Mouse (Mus musculus) neural tube, embryonic 14.5 days (tissue): ENCODE results near the gene Elf5. TPM values are rescaled to one million over a fixed set of nuclear protein-coding genes. Genes with fewer than 3 reads are reported as not detected.

ENCODE experiments used
- ATAC-seq: fragments of 200-750 bp; cut with Nextera tagmentation; 2 replicates; pipeline ENCODE4 v1.8.0; 2017; ENCODE audit warnings: low read depth, mild to moderate bottlenecking, moderate TSS enrichment, moderate library complexity
- H3K27ac ChIP-seq: fragments of 300-500 bp; sonication (generic); 2 replicates; pipeline ENCODE4 v1.5.1; 2014; ENCODE audit warnings: low read depth, mild to moderate bottlenecking, control low read depth, low read length, moderate library complexity, mixed read lengths
- H3K27me3 ChIP-seq: fragments of 300-500 bp; sonication (generic); 2 replicates; pipeline ENCODE4 v1.6.1; 2014; ENCODE audit warnings: low read length; ENCODE audit not compliant: control insufficient read depth, insufficient read depth
- H3K36me3 ChIP-seq: fragments of 300-500 bp; sonication (generic); 2 replicates; pipeline ENCODE4 v1.6.1; 2014; ENCODE audit warnings: low read length, mixed read lengths; ENCODE audit not compliant: control insufficient read depth, insufficient read depth
- H3K4me1 ChIP-seq: fragments of 300-500 bp; sonication (generic); 2 replicates; pipeline ENCODE4 v1.6.1; 2014; ENCODE audit warnings: low read length; ENCODE audit not compliant: control insufficient read depth, insufficient read depth
- H3K4me2 ChIP-seq: fragments of 300-500 bp; sonication (generic); 2 replicates; pipeline ENCODE4 v1.6.1; 2014; ENCODE audit warnings: mild to moderate bottlenecking, low read depth, low read length, control low read depth
- H3K4me3 ChIP-seq: fragments of 300-500 bp; sonication (generic); 2 replicates; pipeline ENCODE4 v1.5.1; 2014; ENCODE audit warnings: low read depth, low read length, control low read depth, mixed read lengths
- H3K9ac ChIP-seq: fragments of 300-500 bp; sonication (generic); replicated peaks from 2 replicates; pipeline ENCODE4 v1.6.1; 2014; ENCODE audit warnings: low read depth, mild to moderate bottlenecking, control low read depth, low read length, mixed read lengths
- H3K9me3 ChIP-seq: fragments of 300-500 bp; sonication (generic); 2 replicates; pipeline ENCODE4 v1.6.1; 2016; ENCODE audit warnings: low read length; ENCODE audit not compliant: control insufficient read depth
- WGBS: fragments of 180-500 bp; shearing (Covaris S2); extraction: QIAGEN DNeasy Blood & Tissue Kit; methylation state at CpG from one replicate; pipeline ENCODE4 v1.1.7; 2014; 5-methylcytosine and 5-hydroxymethylcytosine counted together
- polyA plus RNA-seq: library from polyadenylated mRNA; unstranded; fragments of >200 nt; fragmentation: Nextera tagmentation; extraction: Ambion mirVana; gene quantifications from 2 replicates; pipeline ENCODE4 v1.2.1, GENCODE M21; 2014

Elf5 gene
- polyA plus RNA-seq, 1 experiment from 2014 or later, result not detected

DNA sequence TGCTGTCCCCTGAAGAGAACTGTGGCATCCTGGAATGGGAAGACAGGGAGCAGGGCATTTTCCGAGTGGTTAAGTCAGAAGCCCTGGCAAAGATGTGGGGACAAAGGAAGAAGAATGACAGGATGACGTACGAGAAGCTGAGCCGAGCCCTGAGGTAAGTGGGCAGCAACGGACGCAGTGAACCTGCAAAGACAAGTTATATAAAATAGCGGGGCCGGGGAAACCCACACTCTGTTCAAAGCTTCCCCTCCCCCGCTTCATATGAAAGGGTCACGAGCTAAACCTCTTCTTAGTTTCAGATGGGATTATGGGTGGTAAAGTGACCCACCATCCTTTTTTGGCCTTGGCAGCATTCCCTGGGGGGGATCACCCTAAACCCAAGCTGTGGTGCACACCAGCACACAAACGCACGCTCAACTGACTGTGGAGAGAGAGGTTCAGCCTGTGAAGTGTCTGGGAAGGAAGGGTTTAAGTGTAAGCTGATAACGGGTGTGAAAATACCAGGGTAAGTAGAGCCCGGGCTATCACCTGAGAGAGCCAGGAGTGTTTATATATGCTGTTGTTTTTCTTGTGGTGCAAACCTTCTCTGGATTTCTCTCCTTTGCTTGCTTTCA lies 37.6 kb downstream of the Elf5 start:
- no peaks in the 10 kb centered on the region for H3K4me1 ChIP-seq
- 61% methylated on average over 14 of the region's 14 CpGs for WGBS
- no peak for ATAC-seq
- no peak overlapping the region for H3K9ac ChIP-seq
- H3K36me3 ChIP-seq, result 0 out of 2 replicates have a peak, but pooled peaks cover 4% of the 10 kb centered on the region
- no peak overlapping the region for H3K4me2 ChIP-seq
- H3K4me3 ChIP-seq, result no peak overlapping the region
- H3K27ac ChIP-seq, result no peak overlapping the region
- no peaks in the 10 kb centered on the region for H3K27me3 ChIP-seq
- H3K9me3 ChIP-seq, result no peaks in the 10 kb centered on the region

- ATAC-seq, result no peak
- Histone ChIP-seq H3K36me3 (peaks cover 9% of the 10 kb centered on the region; the same call in 1 of the 2 replicates), H3K4me2 (no peak overlapping the region), H3K4me1 (no peaks in the 10 kb centered on the region), H3K27ac (no peak overlapping the region), H3K4me3 (no peak overlapping the region), H3K27me3 (no peaks in the 10 kb centered on the region), H3K9me3 (no peaks in the 10 kb centered on the region), H3K9ac (no peak overlapping the region)
- WGBS, result 93% methylated on average over 7 of the region's 7 CpGs
Observed at GRCm38 (mm10) chr2:103449813-103450212, 38.3 kb downstream of the Elf5 start.

DNA sequence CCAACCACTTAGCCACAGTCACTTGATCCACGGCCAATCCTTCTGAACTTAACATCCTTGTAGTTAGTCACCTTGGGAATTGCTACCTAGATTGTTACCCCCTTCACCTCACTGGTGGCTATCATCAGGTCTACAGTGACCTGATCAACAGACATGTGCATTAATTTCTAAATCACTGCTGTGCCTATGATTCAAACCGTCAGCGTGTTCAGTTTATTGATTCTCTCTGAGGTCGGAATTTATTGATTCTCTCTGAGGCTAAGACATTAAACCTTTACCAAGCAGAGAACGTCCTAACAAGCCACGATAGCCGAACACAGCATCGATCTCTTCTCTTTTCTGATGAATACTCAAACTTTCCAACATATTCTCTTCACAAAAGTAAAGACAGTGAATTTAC lies 38.8 kb downstream of the Elf5 start:
- no peak for ATAC-seq
- WGBS, result 86% methylated on average over 8 of the region's 8 CpGs
- Histone ChIP-seq H3K27ac (no peak overlapping the region), H3K36me3 (peaks cover 13% of the 10 kb centered on the region; the same call in 1 of the 2 replicates), H3K4me3 (no peak overlapping the region), H3K9ac (no peak overlapping the region), H3K27me3 (no peaks in the 10 kb centered on the region), H3K4me1 (no peaks in the 10 kb centered on the region), H3K9me3 (no peaks in the 10 kb centered on the region), H3K4me2 (no peak overlapping the region)

- WGBS, result 89% methylated on average over 5 of the region's 5 CpGs
Observed at GRCm38 (mm10) chr2:103452550-103452949, 41.1 kb downstream of the Elf5 start.

GRCm38 (mm10) chr2:103455748-103456147 lies 44.3 kb downstream of the Elf5 start:
- Histone ChIP-seq H3K9me3 (no peaks in the 10 kb centered on the region), H3K27ac (no peak overlapping the region), H3K36me3 (peaks cover 28% of the 10 kb centered on the region), H3K9ac (no peak overlapping the region), H3K4me3 (no peak overlapping the region), H3K27me3 (no peaks in the 10 kb centered on the region), H3K4me1 (no peaks in the 10 kb centered on the region), H3K4me2 (no peak overlapping the region)
- no peak for ATAC-seq
- 97% methylated on average over 7 of the region's 7 CpGs for WGBS

More at GRCm38 (mm10) chr2:103452550-103452949, 41.1 kb downstream of the Elf5 start:
- H3K27me3 ChIP-seq, result no peaks in the 10 kb centered on the region
- no peak overlapping the region for H3K4me2 ChIP-seq
- H3K27ac ChIP-seq, result no peak overlapping the region
- no peak overlapping the region for H3K4me3 ChIP-seq
- no peak overlapping the region for H3K9ac ChIP-seq
- no peaks in the 10 kb centered on the region for H3K9me3 ChIP-seq
- no peaks in the 10 kb centered on the region for H3K4me1 ChIP-seq
- H3K36me3 ChIP-seq, result peaks cover 25% of the 10 kb centered on the region
- ATAC-seq, result no peak

GRCm38 (mm10) chr2:103456646-103457045 lies 45.2 kb downstream of the Elf5 start:
- Histone ChIP-seq H3K4me1 (no peaks in the 10 kb centered on the region), H3K27me3 (no peaks in the 10 kb centered on the region), H3K9me3 (no peaks in the 10 kb centered on the region), H3K4me2 (no peak overlapping the region), H3K27ac (no peak overlapping the region), H3K36me3 (peaks cover 28% of the 10 kb centered on the region), H3K4me3 (no peak overlapping the region), H3K9ac (no peak overlapping the region)
- WGBS, result 22% methylated on average over 10 of the region's 10 CpGs
- ATAC-seq, result peak; percentile 81

DNA sequence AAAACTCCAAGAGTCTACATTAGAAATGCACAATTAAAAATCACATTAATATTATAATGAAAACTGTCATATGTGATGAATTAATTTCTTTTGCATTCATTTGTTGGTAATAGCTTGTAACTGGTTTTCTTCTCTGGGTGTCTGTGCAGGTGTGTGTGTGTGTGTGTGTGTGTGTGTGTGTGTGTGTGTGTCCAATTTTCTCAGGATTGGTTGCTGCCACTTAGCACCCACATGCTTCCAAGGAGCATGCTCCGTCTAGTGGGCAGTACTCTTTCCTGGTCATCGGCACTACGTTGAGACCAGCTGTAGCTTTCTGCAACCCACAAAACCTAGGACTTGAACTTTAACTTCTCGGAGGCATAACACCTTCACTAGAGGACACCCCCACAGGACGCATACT lies 45.6 kb downstream of the Elf5 start:
- Histone ChIP-seq H3K27ac (no peak overlapping the region), H3K4me3 (no peak overlapping the region), H3K27me3 (no peaks in the 10 kb centered on the region), H3K4me2 (no peak overlapping the region), H3K9ac (no peak overlapping the region), H3K4me1 (no peaks in the 10 kb centered on the region), H3K36me3 (peaks cover 28% of the 10 kb centered on the region), H3K9me3 (no peaks in the 10 kb centered on the region)
- 0 out of 2 replicates have a peak, but pooled peaks have one; percentile 28 for ATAC-seq
- WGBS, result 85% methylated on average over 5 of the region's 5 CpGs

DNA sequence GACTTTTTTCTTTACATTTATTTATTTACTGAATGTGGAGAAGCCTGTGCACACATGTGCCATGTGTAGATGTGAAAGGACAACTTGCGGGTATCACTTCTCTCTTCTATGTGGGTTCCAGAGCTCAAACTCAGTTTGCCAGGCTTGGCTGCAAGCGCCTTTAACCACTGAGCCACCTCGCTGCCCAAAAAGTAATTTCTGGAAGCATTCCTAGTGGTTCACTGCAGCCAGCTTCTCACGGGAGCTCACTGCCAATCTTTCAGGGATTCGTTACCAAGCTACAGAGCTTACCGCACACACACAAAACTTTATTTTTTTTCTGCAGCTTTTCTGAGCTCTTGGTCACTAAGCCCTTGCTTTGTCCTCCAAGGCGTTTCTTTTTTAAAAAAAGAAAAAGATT lies 46.1 kb downstream of the Elf5 start:
- no peak overlapping the region for H3K4me3 ChIP-seq
- H3K9ac ChIP-seq, result no peak overlapping the region
- H3K36me3 ChIP-seq, result peaks cover 28% of the 10 kb centered on the region
- no peaks in the 10 kb centered on the region for H3K9me3 ChIP-seq
- H3K27me3 ChIP-seq, result no peaks in the 10 kb centered on the region
- no peak for ATAC-seq
- 92% methylated on average over 7 of the region's 7 CpGs for WGBS
- no peaks in the 10 kb centered on the region for H3K4me1 ChIP-seq
- H3K4me2 ChIP-seq, result no peak overlapping the region
- H3K27ac ChIP-seq, result no peak overlapping the region

GRCm38 (mm10) chr2:103459069-103459468 lies 47.6 kb downstream of the Elf5 start:
- Histone ChIP-seq H3K9ac (no peak overlapping the region), H3K27ac (no peak overlapping the region), H3K4me3 (no peak overlapping the region), H3K27me3 (no peaks in the 10 kb centered on the region), H3K4me2 (no peak overlapping the region), H3K4me1 (no peaks in the 10 kb centered on the region), H3K36me3 (peaks cover 31% of the 10 kb centered on the region), H3K9me3 (no peaks in the 10 kb centered on the region)
- WGBS, result 98% methylated on average over 10 of the region's 10 CpGs
- ATAC-seq, result no peak
